Mouse (Mus musculus): ENCODE results near the gene Uhrf1bp1l.

Gene Uhrf1bp1l

GRCm38 (mm10) chr10:89838834-89839233 is 94.0 kb downstream of the Uhrf1bp1l start:
- no peak for DNase-seq (ENCODE audit: low read depth, low spot score)

- no peak for DNase-seq (ENCODE audit: low read depth, low spot score)
Observed at GRCm38 (mm10) chr10:89850951-89851350, 106.2 kb downstream of the Uhrf1bp1l start.

GRCm38 (mm10) chr10:89855251-89855875 is 110.6 kb downstream of the Uhrf1bp1l start:
- DNase-seq (ENCODE audit: low read depth, low spot score), result no peak

GRCm38 (mm10) chr10:89856286-89856685 is 111.5 kb downstream of the Uhrf1bp1l start:
- DNase-seq (ENCODE audit: low read depth, low spot score), result no peak

- DNase-seq (ENCODE audit: low read depth, low spot score), result no peak
Observed at GRCm38 (mm10) chr10:89868211-89868610, 123.4 kb downstream of the Uhrf1bp1l start.

GRCm38 (mm10) chr10:89868836-89869235 is 124.0 kb downstream of the Uhrf1bp1l start:
- DNase-seq (ENCODE audit: low read depth, low spot score), result no peak
